Mouse (Mus musculus) activated CD4-positive, CD25-positive, alpha-beta regulatory T cell, adult 4 months (primary cell): ENCODE data around the gene Bcor. TPM values are rescaled to one million over a fixed set of nuclear protein-coding genes. Genes with fewer than 3 reads are reported as not detected.

Source experiments
- ATAC-seq: one replicate; pipeline ENCODE4 v1.8.0; 2017
- polyA plus RNA-seq, 2 experiments: library from polyadenylated mRNA; unstranded; fragments of 100-300 nt; shearing (Covaris generic); gene quantifications; one replicate each; pipeline ENCODE4 v1.2.1; 2017

The Bcor gene
- polyA plus RNA-seq, 2 experiments from 2014 or later = 21.6 to 23.6 TPM

DNA sequence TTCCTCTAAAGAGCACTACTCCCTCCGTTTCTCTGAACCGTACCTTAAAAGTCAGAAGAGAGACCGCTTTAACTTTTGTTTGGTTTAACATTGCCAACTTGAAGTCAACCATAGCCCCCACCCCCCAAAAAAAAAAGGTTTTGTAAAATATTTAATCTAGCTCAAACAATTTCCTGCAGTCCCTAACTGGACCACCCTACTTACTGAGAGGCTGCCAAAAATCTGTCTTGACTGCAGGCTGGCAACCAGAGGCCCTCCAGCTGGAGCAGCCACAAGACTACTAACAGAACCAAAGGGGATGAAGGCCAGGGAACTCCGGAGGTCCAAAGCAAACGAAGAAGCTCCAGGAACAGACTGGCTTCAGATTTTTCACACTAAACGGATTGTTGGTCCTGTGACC lies 156.2 kb downstream of the Bcor start:
- no peak for ATAC-seq

DNA sequence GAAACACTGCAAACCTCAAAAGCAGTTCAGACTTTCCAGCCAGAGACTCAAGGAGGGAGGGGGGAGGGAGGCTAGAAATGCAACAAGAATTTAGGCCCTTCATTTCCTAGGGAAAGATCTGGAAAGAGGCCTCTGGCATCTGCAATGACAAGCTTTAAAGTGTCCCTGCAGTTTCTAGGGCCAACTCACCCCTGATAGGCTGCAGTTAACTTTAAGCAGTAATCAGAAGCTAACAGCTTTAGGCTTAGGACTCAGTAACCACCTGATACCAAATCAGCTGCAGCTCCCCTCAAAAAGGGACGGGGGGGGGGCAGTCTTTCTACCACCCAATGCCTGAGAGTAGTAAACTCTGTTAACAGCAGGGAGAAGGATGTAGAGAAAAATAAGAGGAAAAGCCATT lies 156.6 kb downstream of the Bcor start:
- ATAC-seq = no peak

- ATAC-seq = no peak
Measured at GRCm38 (mm10) chrX:12003106-12003505, 157.0 kb downstream of the Bcor start.

DNA sequence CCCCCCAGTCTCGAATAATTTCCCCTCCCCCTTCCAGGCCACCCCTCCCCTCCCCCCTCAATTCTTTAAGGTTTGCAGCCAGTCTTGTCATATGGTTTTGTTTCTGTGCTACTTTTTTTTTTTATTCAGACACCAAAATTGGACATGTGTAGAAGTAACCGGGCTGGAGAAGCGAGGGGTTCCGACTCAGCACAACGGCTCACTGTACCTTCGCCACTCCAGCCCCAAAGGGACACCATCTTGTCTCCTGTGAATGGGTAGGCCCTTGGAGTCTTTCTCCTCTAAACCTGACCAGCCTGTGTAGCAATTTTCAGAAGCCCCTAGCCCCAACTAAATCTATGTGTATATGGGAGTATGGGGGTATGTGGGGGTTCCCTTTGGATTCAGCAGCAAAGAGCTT lies 157.6 kb downstream of the Bcor start:
- no peak for ATAC-seq

DNA sequence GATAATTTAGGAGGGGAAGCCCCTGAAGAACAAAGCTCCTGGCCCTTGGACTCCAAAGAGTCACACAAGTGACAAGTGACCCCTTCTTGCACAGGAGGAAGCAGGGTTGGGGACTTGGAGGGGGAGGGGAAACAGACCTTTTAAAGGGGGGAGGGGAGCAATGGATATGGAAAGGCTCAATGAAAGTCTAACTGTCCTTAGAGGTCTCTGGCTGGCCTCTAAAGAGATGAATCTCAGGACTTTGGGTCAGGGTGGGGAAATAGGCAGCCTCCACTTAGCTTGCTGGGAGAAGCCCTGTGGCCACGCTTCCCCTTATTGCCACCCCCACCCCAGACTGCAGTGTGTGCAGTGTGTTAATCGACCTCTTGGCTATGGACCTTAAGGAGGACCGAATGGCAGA lies 158.2 kb downstream of the Bcor start:
- no peak for ATAC-seq

DNA sequence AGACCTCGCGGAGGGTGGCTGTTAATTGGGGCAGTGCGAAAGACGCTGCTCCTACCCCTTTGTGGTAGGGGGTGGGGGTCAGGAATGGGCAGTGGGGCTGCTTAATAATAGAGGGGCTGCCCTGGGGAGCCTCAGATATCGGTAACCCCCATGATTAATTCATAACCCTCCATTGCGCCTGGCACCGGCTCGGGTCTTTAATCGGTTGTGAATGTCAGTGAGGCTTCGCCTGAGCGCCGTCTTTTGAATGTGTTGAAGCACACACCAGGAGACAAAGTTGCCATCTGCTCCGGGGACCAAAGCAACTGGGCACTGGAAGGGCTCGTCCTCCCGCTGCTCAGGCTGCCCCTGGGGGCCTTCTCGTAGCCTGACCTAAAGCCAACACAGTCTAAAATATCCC lies 158.8 kb downstream of the Bcor start:
- ATAC-seq = no peak

DNA sequence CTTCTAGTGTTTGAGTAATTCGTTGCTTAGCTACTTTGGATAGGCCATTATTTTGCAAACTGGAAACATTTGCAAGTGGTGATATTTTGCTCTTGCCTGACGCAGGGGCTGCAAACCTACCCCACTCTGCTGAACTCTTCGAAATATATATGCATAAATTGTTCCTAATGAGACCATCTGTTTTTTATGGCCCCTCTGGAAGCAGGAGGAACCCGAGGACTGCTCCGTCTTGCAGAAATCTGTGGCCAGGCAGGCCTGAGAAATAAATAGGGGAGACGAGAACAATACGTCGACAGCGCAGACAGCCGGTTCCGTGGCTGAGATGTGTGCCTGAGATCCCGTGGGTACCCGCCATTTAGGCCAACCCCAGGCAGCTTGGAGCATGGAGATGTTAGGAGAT lies 159.5 kb downstream of the Bcor start:
- ATAC-seq = no peak

DNA sequence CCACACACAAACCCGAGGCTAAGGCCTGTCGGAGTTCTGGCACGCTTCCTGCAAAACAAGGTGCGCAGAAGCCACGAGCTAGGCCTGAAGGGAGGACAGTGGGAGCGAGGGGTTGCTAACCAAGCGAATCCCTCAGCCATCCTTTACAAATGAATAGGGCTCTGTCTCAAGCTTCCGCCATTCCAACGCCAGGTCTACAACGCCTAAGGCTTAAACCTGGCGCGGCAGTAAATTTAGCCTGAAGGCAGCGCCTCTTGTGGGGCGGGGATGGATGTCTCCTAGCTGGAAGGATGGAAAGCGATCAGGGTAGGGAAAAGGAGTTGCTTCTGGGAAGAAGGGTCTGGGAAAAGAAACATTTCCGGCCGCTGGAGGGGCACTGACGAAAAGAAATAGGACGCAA lies 160.2 kb downstream of the Bcor start:
- no peak for ATAC-seq

DNA sequence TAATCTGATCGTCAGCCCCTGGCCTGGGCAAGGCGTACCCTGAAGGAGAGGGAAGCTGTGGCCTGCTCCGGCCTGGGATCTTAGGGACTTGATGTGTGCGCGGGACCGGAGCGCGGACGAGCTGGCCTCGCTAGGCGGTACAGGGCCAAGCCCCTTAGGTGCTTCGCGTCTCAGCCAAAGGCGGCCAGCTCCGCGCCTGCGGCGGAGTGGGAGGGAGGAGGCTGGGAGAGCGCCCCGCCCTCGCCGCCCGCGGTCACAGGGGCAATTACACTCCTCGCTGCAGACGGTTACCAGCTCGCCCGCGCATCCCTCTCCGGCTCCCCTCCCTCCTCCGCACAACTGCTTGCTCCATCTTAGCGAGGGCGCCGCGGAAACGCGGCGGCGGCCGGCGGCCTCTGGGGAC lies 161.2 kb downstream of the Bcor start:
- ATAC-seq = peak; percentile 90

GRCm38 (mm10) chrX:11996891-11997290 lies 163.3 kb downstream of the Bcor start:
- no peak for ATAC-seq

- ATAC-seq = no peak
Measured at GRCm38 (mm10) chrX:11996489-11996888, 163.7 kb downstream of the Bcor start.

DNA sequence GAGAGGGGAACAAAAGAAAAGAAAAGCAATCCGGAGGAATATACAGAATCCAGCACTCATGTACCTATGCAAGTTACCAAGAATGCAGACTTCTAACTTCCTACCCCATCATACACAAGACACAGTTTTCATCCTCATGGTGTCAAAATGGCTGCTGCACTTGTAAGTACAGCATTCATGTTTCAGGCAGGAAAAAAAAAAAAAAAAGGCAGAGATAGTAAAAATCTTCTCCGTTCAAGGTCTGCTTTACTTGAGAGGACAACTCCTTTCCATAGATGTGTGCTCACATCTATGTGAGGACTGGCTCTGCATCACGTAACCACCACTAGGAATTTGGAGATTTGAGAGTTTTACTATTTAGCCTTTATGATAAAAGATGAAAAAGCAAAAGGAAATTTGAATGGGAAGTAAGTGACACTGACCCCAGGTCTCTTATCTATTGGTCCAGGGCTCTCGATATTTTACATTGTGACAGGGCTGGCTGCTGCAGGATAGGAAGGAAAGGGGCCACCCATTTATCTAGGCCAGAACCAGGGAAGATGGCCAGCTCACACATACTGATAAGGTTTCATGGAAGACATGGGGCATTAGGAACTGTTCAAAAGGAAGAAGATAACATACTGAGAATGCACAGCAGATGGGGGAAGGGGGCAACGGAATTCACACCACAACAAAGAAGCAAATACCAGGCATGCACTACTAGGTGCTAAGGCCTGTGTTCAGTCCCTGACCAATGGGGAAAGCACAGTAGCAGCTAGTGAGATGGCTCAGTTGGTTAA lies 166.3 kb downstream of the Bcor start:
- no peak for ATAC-seq

GRCm38 (mm10) chrX:11989471-11989870 lies 170.7 kb downstream of the Bcor start:
- no peak for ATAC-seq

- ATAC-seq = no peak
Measured at GRCm38 (mm10) chrX:11988191-11988896, 171.8 kb downstream of the Bcor start.

GRCm38 (mm10) chrX:11987602-11988001 lies 172.6 kb downstream of the Bcor start:
- no peak for ATAC-seq
